Mouse (Mus musculus): Measurements from ENCODE around the gene Tmem150a.

Gene Tmem150a

GRCm38 (mm10) chr6:72401875-72402274, 46.6 kb downstream of the Tmem150a start:
- peak; percentile 86 for DNase-seq (ENCODE audit: low read depth)

- DNase-seq (ENCODE audit: low read depth) = no peak
Observed at GRCm38 (mm10) chr6:72405356-72405755, 50.1 kb downstream of the Tmem150a start.

DNA sequence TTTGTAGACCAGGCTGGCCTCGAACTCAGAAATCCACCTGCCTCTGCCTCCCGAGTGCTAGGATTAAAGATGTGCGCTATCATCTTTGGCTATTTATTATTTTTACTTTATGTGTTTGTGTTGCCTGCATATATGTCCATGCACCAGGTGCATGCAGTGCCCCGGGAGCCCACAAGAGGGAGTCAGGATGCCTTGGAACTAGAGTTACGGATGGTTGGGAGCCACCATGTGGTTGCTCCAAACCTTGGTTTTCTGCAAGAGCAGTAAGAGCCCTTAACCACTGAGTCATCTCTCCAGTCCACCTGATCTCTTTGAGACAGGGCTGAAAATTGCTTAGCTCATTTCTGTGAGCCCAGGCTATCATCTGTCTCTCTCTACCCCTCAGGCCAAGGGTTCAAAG, 51.9 kb downstream of the Tmem150a start:
- peak; percentile 95 for DNase-seq (ENCODE audit: low read depth)
